Mouse (Mus musculus) embryonic facial prominence, embryonic 12.5 days (tissue): Measurements from ENCODE around the gene Mpi. TPM values are rescaled to one million over a fixed set of nuclear protein-coding genes. Genes with fewer than 3 reads are reported as not detected.

ENCODE experiments used
- ATAC-seq: fragments of 200-750 bp; cut with Nextera tagmentation; 2 replicates; pipeline ENCODE4 v1.8.0; 2017; ENCODE audit not compliant: insufficient number of reproducible peaks, insufficient read depth, low FRiP score, low TSS enrichment
- H3K27ac ChIP-seq: fragments of 300-500 bp; sonication (generic); 2 replicates; pipeline ENCODE4 v1.5.1; 2016; ENCODE audit warnings: mild to moderate bottlenecking
- H3K27me3 ChIP-seq: fragments of 300-500 bp; sonication (generic); 2 replicates; pipeline ENCODE4 v1.6.1; 2016; ENCODE audit warnings: mild to moderate bottlenecking, moderate library complexity
- H3K36me3 ChIP-seq: fragments of 300-500 bp; sonication (generic); 2 replicates; pipeline ENCODE4 v1.6.1; 2016; ENCODE audit warnings: mild to moderate bottlenecking
- H3K4me1 ChIP-seq: fragments of 300-500 bp; sonication (generic); 2 replicates; pipeline ENCODE4 v1.6.1; 2016
- H3K4me2 ChIP-seq: fragments of 300-500 bp; sonication (generic); replicated peaks from 2 replicates; pipeline ENCODE4 v1.6.1; 2016; ENCODE audit warnings: mild to moderate bottlenecking, moderate library complexity
- H3K4me3 ChIP-seq: fragments of 300-500 bp; sonication (generic); 2 replicates; pipeline ENCODE4 v1.5.1; 2016; ENCODE audit warnings: mild to moderate bottlenecking
- H3K9ac ChIP-seq: fragments of 300-500 bp; sonication (generic); 2 replicates; pipeline ENCODE4 v1.6.1; 2016; ENCODE audit warnings: mild to moderate bottlenecking, moderate library complexity
- H3K9me3 ChIP-seq: fragments of 300-500 bp; sonication (generic); 2 replicates; pipeline ENCODE4 v1.6.1; 2016; ENCODE audit warnings: mild to moderate bottlenecking, moderate library complexity
- WGBS: fragments of 180-500 bp; shearing (Covaris S2); methylation state at CpG from one replicate; pipeline ENCODE4 v1.1.7; 2016; 5-methylcytosine and 5-hydroxymethylcytosine counted together
- polyA plus RNA-seq: library from polyadenylated mRNA; unstranded; fragments of >200 nt; fragmentation: Nextera tagmentation; extraction: Ambion mirVana; gene quantifications from 2 replicates; pipeline ENCODE4 v1.2.1, GENCODE M21; 2016

The Mpi gene
- polyA plus RNA-seq, 1 experiment from 2014 or later: 55.5 TPM

DNA sequence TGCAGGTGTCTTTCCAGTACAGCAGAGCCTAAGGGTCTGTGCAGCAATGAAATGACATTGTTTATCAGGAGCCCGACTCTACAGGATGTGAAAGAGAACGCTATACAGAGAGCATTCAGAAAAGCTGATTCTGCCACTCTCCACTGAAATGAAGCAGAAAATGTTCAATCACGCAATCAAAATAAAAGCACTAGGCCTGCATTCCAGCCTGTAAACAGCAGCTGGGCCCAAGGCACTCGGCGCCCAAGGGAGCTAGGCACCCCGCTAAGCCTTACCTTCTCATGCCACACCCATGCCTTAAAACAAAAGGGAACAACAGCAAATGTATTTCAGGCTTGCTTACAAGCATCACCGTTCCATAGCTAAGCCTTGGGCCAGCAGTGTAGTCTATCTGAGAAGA lies 54.0 kb downstream of the Mpi start:
- no peak for ATAC-seq
- 53% methylated on average over 7 of the region's 7 CpGs for WGBS
- no peak overlapping the region for H3K9ac ChIP-seq
- H3K4me3 ChIP-seq: no peak overlapping the region
- H3K27ac ChIP-seq: no peak overlapping the region
- no peak overlapping the region for H3K4me2 ChIP-seq
- H3K27me3 ChIP-seq: peaks cover 44% of the 10 kb centered on the region
- H3K9me3 ChIP-seq: no peaks in the 10 kb centered on the region
- H3K4me1 ChIP-seq: peaks cover 18% of the 10 kb centered on the region
- no peaks in the 10 kb centered on the region for H3K36me3 ChIP-seq

DNA sequence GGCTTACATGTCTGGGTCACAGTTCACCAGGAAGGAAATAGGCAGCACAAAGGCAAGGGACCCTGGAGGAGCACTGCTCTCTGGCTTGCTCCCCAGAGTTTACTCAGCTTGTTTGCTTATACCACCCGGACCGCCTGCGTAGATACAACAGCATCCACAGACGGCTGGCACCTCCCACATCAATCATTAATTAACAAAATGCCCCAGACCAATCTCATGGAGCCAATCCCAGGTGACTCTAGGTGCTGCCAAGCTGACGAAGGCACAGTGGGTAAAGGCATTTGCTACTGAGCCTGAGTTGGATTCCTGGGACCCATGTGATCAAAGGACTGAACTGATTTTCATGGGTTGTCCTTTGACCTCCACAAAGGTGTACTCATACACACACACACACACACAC lies 55.3 kb downstream of the Mpi start:
- Histone ChIP-seq H3K4me3 (no peak overlapping the region), H3K27me3 (peaks cover 31% of the 10 kb centered on the region), H3K4me2 (no peak overlapping the region), H3K9me3 (no peaks in the 10 kb centered on the region), H3K4me1 (peaks cover 6% of the 10 kb centered on the region), H3K27ac (no peak overlapping the region), H3K36me3 (no peaks in the 10 kb centered on the region), H3K9ac (no peak overlapping the region)
- WGBS: 71% methylated on average over 5 of the region's 5 CpGs
- ATAC-seq: no peak

DNA sequence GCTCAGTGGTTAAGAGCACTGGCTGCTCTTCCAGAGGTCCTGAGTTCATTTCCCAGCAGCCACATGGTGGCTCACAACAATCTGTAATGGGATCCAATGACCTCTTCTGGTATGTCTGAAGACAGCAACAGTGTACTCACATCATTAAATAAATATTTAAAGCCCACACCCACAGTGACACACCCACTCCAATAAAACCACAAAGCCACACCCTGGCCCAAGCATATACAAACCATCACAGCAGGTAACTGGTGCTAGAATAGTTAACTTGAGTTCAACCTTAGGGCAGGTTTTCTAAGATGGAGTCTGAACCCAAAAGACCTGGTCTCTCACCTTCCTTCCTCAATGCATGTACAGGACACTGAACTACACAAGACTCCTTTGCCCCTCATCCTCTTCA lies 57.6 kb downstream of the Mpi start:
- Histone ChIP-seq H3K4me2 (no peak overlapping the region), H3K36me3 (no peaks in the 10 kb centered on the region), H3K4me3 (no peak overlapping the region), H3K27me3 (peaks cover 9% of the 10 kb centered on the region), H3K9ac (no peak overlapping the region), H3K9me3 (no peaks in the 10 kb centered on the region), H3K27ac (no peak overlapping the region), H3K4me1 (no peaks in the 10 kb centered on the region)
- no peak for ATAC-seq

Other genes with a start within 250 kb of the Mpi start
- 25.9 and 30.3 TPM in 2 replicates for gene Ppcdc, start 112.6 kb downstream of the Mpi start, polyA plus RNA-seq
- 15.6 and 16.1 TPM in 2 replicates for gene Scamp5, start 84.7 kb downstream of the Mpi start, polyA plus RNA-seq
- 0.89 and 1.6 TPM in 2 replicates for gene Rpp25, start 48.7 kb downstream of the Mpi start, polyA plus RNA-seq
- 531 and 547 TPM in 2 replicates for gene Cox5a, start 31.5 kb downstream of the Mpi start, polyA plus RNA-seq
- 23.1 and 24.0 TPM in 2 replicates for gene Fam219b, start 15.2 kb downstream of the Mpi start, polyA plus RNA-seq
- 53.5 and 56.2 TPM in 2 replicates for gene Scamp2, start 8.2 kb upstream of the Mpi start, polyA plus RNA-seq
- 17.3 and 20.8 TPM in 2 replicates for gene Ulk3, start 36.7 kb upstream of the Mpi start, polyA plus RNA-seq
- 0.10 and 0.75 TPM in 2 replicates for gene Cplx3, start 53.5 kb upstream of the Mpi start, polyA plus RNA-seq
- not detected in 2 replicates for gene Lman1l, start 68.0 kb upstream of the Mpi start, polyA plus RNA-seq
- gene Csk, start 100.9 kb upstream of the Mpi start, polyA plus RNA-seq: 38.0 and 41.1 TPM in 2 replicates
- gene Cyp1a2, start 130.9 kb upstream of the Mpi start, polyA plus RNA-seq: not detected in 2 replicates
- gene Cyp1a1, start 135.2 kb upstream of the Mpi start, polyA plus RNA-seq: not detected in 2 replicates
- gene Edc3, start 155.8 kb upstream of the Mpi start, polyA plus RNA-seq: 37.9 and 39.0 TPM in 2 replicates
- 75.4 and 81.8 TPM in 2 replicates for gene Clk3, start 213.1 kb upstream of the Mpi start, polyA plus RNA-seq